Mouse (Mus musculus): ENCODE data around the gene Sntg2.

Gene Sntg2

GRCm38 (mm10) chr12:30202763-30203162 is 170.4 kb downstream of the Sntg2 start:
- CTCF ChIA-PET = no interaction called here

- CTCF ChIA-PET = no interaction called here
Observed at GRCm38 (mm10) chr12:30201031-30201430, 172.1 kb downstream of the Sntg2 start.

- CTCF ChIA-PET = no interaction called here
Observed at GRCm38 (mm10) chr12:30200621-30201020, 172.6 kb downstream of the Sntg2 start.

DNA sequence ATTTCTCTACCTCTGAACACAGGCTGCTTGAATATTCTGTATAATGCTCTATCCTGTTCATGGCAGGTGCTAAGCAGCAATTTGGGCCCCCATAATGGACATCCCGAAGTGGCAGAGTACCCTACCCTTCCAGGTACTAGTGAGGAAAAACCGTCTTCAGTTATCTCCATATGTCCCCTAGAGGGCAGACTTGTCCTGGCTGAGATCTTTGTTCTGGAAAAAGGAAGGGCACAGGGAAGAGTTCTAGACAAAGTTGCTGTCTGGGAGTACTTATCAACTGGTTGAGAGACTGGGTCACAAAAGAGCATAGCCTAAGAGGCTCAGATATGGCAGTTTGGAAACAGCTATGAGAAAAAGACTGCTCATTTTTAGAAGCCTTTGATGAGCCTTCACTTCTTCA is 173.4 kb downstream of the Sntg2 start:
- CTCF ChIA-PET = no interaction called here

- CTCF ChIA-PET = no interaction called here
Observed at GRCm38 (mm10) chr12:30198250-30198649, 174.9 kb downstream of the Sntg2 start.

GRCm38 (mm10) chr12:30181721-30182120 is 191.5 kb downstream of the Sntg2 start:
- CTCF ChIA-PET = interaction anchor here (0.7 kb wide), 1 partner anchor 27 kb away, joined by 3 read pairs; no protein-coding TSS in a partner anchor

GRCm38 (mm10) chr12:30179623-30180022 is 193.6 kb downstream of the Sntg2 start:
- CTCF ChIA-PET = interaction anchor here (0.7 kb wide), 1 partner anchor 178 kb away, joined by 23 read pairs; no protein-coding TSS in a partner anchor

DNA sequence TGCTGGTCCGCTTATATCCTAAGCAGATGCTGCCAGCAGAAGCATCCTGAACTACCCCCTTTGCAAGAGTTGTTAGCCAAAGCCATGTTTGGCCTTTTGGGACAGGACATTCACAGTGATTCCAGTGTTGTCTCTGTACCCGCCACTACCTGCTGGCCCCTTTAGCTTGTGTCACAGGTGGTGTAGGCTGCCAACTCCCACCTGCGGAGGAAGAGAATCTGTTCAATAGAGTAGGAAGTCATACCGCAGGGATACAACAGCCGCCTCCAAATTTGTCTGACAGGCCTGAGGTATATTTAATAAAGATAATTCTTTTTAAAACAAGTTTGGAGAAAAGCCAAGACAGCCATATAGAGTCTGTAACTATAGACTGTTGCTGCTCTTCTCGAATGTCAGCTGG is 195.2 kb downstream of the Sntg2 start:
- CTCF ChIA-PET = no interaction called here

GRCm38 (mm10) chr12:30177529-30177928 is 195.6 kb downstream of the Sntg2 start:
- CTCF ChIA-PET = no interaction called here

DNA sequence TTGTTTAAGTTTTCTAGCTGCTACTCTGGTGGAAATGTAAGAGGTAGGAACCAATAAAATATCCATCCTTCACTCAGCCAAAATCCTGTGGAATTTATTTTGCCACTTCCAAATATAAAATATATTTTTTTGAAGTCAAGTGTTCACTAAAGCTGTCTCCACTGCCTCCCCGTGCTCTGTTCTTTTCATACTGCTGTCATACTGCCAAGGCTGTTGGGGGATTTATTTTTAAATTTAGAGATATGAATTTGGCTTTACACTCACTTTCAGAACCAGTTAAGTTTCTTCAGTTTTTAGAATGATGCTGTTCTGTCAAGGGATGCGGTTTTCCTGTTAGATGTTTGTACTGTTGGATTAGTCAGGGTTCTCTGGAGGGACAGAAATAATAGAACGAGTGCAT is 204.7 kb downstream of the Sntg2 start:
- CTCF ChIA-PET = no interaction called here

DNA sequence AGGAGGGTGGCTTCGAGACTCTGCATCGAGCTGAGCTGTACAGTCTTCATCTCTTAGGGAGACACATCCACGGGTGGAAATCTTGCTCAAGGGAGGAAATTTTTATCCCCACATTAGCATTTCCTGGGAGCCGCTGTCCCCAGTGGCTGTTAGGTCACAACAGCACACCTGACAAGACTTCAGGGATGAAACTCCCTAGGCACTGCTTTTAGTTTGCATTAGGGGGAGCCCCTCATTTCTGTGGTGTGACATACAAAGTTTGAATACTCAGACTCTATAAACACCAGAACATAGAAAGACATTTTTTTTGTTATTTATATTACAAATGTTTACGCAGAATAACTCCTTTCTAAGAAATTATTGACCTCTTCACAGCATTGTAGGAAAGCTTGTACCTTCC is 208.6 kb downstream of the Sntg2 start:
- CTCF ChIA-PET = no interaction called here

DNA sequence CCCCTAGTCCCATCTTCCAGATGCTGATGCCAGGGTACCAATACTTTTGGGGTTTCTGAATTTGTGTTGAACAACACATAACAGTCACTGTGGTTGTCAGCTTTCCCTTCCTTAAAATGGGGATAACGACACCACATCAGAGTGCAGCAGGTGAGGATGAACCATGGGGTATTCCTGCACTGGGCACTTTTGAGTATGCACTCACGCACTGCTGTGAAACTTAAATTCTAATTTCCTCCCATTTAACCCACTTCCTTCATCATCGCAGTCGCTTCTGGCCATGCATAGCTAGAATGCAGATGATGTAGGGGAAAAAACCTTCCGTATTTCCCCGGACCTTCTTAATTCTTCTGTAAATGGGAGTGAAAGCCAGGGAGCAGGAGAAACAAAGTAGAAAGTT is 209.2 kb downstream of the Sntg2 start:
- CTCF ChIA-PET = no interaction called here

GRCm38 (mm10) chr12:30161731-30162406 is 211.3 kb downstream of the Sntg2 start:
- CTCF ChIA-PET = no interaction called here

DNA sequence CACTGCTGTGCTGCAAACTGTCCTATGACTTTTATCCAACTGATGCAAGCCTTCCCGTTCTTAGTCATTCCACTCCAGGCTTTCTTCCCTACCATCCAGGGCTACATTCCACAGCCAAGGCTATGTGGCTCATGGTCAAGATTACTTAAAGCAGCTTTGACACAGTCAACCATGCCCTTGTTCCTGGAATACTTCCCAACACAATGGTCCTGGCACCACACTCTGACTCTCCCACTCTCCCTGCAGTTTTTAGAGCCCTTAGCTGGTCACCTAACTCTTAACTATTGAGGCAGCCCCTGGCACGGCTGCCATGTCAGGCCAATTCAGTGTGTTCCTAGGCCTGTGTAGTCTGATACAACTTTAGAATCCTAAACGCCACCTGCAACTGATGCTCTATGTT is 212.7 kb downstream of the Sntg2 start:
- CTCF ChIA-PET = no interaction called here

GRCm38 (mm10) chr12:30159788-30160187 is 213.4 kb downstream of the Sntg2 start:
- CTCF ChIA-PET = no interaction called here

GRCm38 (mm10) chr12:30154079-30154673 is 219.0 kb downstream of the Sntg2 start:
- CTCF ChIA-PET = no interaction called here

- CTCF ChIA-PET = no interaction called here
Observed at GRCm38 (mm10) chr12:30142085-30142484, 231.1 kb downstream of the Sntg2 start.

GRCm38 (mm10) chr12:30132524-30132923 is 240.7 kb downstream of the Sntg2 start, which contains the start of gene Tpo:
TSS of gene Tpo (minus strand) at chr12:30132624.
- CTCF ChIA-PET = no interaction called here

DNA sequence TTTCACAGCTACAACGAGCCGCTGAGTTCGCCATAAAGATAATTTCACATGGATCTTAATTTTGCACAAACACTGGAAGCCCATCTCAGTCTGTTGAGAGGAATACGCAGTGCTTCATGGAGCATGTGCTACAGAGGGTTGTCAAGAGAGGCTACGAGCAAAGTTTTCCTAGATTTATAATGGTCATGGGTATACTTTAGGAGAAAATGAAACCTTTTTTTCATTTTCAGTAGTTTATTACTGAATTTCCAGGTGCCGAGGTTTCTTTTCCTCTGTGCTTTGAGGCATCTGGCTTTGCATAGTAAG is 243.8 kb downstream of the Sntg2 start:
- CTCF ChIA-PET = no interaction called here

GRCm38 (mm10) chr12:30128561-30129410 is 244.4 kb downstream of the Sntg2 start:
- CTCF ChIA-PET = no interaction called here
